Mouse (Mus musculus) telencephalon, adult 2 months (tissue): ENCODE measurements at regions not wholly inside any gene's neighbourhood (a gene's known extent, or its start where the extent isn't known, plus 50 kb on each side); places are given as distances from the start of the nearest gene placed in this dataset.

ENCODE experiments used
- DNase-seq: peaks from one replicate; pipeline ENCODE4 v3.0.0-alpha.2; 2011; ENCODE audit warnings: low read depth, low spot score

DNA sequence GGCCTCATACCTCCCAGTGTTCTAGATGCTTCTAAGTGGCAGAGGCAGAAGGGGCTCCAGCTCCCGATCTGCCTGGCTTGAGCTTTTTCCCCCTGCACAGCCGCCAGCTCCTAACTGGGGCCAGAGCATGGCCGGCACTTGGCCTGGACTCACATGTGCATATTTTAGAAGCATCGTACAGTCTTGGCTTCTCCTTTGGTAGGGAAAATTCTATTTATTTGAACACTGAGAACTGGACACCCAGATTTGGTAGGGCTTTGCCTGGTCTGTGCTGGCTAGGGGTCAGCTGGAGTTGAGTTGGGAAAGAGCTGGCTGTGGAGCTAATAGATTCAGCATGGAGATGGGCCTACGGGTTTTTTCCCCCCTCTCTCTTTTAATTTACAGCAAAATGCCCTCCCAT lies 282.9 kb upstream of the Auts2 start:
- DNase-seq, result no peak

DNA sequence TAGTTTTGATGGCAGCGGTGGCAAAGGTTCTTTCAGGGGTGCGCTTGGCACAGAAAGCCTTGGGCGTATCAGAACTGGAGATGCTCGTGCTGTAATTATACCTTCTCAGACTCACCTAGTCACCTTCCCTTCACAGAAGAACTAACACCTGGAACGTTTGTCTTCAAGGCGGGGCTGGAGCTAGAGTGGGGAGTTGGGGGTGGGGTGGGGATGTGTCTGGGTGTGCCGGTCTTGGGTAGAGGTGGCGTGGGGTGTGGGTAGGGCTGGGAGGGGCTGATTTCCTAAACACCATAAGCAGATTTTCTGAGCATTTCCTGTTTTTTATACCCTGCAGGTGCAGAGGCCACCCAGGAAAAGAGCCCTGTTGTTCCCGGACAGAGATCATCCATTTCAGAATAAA lies 274.5 kb upstream of the Auts2 start:
- no peak for DNase-seq

DNA sequence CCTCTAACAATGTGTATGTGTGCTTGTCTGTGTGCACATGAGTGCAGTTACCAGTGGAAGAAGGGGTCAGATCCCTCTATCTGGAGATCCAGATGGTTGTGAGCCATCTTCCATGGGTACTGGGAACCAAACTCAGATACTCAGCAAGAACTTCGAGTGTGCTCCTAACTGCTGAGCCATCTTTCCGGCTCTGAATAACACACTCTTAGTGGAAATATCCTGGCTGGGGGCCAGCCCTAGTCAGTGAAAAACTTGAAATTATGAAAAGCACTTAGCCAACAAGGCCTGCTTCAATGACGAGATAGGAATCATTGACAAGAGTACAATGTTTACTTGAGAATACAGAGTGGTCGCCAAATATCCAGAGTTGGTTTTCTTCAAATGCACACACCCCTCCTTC lies 266.0 kb upstream of the Auts2 start:
- DNase-seq, result no peak

DNA sequence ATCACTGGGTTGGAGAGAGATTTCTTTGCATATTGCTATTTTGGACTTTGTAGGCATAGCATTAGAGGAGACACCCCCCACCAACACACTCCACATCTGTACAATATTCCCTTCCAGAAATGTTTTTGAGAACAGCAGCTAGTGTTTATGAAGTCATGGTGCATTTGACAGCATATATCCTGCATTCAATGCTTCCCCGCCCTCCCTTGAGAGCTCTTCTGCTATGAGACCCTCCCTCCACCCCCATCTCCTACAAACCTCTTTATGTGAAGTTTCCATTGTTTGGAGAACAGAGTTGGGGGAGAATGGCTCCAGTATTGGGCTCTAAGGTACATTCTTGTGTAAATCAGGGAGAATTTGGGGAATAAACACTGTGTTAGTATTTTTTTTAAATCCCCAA lies 252.9 kb upstream of the Auts2 start:
- no peak for DNase-seq

DNA sequence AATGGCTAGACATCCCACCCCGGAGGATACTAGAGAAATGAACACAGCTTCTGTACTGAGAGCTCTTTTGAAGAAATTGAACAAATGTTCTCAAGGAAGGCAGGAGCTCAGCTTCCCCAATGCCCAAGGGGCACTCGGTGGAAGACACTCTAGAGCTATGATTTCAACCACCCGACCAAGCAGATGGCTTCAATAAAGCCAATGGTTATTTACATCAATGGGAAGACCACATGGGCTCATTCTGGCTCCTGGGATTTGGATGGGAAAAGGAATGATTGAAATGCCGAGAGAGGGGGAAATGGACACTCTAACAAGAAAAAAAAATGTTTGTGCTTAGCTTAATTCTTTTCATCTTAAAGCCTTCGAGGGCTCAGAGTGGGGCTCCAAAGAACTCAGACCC lies 249.3 kb upstream of the Auts2 start:
- DNase-seq, result no peak

DNA sequence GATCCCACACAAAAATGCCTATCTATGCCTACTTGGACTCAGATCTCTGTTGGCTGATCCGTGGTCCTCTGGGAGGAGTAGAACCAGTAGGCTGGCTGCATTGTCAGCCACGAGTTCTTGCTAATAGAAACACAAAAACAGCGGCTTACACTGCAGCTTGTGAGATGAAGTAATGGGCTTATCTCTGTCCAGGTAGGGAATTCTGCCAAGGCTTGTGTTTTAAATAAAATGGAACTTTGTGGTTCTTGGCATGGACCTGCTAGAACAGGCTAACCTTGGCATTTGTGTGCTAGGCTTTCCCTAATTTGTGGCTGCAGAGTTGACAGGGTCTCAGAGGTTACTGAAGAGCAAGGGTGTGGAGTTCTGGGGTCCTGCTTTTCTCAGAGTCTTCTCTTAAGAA lies 242.1 kb upstream of the Auts2 start:
- no peak for DNase-seq

DNA sequence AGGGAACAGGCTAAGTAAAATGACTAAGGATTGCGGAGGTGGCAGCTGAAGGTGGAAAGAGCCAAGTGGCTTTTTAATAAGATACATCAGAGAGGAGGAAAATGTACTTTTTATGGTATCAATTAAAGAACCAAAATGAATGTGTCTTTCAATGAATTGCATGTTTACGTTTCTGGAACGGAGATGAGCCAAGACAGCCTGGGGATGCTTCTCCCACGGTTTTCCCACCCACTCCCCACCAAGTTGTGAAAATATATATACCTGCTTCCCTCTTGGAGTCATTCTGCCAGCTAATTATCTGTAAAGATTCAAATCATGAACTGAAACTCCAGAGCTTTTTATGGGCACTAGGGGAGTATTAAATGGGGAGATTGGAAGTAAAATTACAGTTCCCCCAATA lies 241.6 kb upstream of the Auts2 start:
- peak; percentile 41 for DNase-seq

DNA sequence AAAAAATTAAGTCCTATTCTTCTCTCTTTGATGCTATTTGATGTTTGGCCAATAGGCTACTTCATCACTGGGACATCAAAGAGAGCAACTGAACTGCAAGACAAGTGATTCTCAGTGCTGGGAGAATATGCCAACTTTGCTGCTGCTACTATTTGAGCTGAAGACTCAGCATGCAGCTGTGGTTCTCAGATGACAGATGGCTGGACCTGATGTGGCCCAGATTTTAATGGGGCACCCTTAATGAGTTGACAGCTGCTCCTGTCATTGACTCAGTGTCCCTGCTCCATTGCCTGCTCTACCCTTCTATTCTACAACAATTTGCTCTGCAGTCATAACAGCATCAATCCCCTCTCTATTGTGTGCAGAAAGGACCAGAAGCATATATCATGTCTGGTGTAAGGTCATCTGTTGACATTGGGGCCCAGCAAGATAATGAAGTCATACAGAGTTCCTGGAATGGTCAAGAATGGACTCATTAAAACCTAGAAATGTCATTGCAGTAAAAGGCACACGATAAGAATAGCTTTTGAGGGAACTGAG lies 231.1 kb upstream of the Auts2 start:
- DNase-seq, result no peak

DNA sequence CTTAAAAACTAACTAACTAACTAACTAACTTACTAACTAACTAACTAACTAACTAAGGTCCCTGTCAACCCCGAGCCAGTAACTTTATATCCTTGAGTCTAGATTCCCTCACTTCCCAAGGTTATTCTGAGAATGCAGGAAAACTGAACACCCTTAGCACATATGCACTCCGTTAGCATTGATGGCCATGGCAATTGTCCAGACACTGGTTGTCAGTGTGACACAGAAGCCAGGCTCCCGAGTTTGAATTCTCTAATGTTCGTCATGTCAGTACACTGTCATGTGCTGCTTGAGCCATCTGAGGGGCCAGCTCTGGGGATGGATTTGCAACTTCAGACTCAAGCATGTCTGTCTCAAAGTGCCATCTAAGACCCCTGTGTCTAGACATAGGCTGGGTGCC lies 217.3 kb upstream of the Auts2 start:
- no peak for DNase-seq

DNA sequence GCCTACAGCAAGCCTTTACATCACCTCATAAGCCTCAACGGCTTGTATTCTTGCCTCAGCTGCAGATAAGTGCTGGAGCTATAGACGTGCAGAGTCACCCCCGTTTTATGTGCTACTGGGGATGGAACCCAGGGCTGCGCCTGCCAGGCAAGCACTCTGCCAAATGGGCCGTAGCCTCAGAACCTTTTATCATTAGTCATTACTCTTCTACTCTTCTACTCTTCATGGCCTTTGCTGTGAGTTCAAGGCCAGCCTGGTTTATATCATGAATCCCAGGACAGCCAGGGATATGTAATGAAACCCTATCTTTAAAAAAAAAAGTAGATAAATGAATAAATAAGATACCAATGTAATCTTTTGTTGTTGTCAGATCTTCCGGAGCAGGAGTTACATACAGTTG lies 216.6 kb upstream of the Auts2 start:
- DNase-seq, result no peak

DNA sequence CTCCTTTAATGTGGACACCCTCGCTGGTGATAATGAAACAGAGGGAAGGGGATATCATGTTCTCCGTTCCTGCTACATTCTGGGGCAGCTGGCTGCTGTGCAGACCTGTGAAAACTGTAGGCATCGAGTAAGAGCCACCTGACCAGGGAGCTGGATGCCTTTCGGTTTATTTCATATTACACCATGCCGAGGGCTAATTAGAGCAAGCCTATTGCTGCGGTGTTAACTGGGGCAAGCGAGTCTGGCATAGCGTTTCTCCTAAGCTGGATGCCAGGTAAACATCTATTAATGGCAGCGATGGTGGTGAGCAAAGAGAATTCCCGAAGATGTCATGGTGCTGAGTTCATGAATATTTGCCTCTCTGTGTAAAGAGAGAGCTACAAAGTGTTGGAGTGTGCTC lies 215.8 kb upstream of the Auts2 start:
- no peak for DNase-seq

DNA sequence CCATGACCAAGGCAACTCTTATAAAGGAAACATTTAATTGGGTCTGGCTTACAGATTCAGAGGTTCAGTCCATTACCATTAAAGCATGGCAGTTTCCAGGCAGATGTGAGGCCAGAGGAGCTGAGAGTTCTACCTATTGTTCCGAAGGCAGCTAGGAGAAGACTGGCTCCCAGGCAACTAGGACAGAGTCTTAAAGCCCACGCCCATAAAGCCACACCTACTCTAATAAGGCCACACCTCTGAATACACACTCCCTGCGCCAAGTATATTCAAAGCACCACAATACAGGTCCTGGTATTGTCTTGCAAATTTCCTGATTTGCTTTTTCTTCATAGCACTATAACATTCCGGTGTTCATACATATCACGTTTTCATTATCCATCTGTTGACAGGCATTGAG lies 194.8 kb upstream of the Auts2 start:
- DNase-seq, result no peak

DNA sequence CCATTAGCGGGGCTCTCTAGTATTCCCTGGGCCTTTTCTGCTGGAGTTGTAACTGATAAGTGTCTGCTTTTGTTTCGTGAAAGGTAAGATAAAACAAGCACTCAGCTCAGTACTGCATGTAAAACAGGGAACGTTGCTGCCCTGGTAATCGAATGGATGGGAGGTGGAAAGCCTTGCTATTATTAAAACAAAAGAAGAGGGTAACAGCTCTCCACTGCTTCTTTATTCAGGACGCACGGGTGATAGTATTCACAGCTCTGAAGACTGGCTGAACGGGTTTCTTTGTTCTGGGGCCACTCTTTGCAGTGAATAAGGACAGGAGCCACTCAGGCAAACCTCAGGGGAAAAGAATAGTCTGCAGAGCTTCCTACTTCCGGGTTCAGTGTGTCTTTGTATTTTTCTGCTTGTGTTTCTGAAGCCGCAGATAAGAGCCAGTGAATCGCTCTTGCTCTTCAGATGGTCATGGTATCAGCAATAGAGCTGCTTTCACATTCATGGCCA lies 185.6 kb upstream of the Auts2 start:
- DNase-seq, result no peak

DNA sequence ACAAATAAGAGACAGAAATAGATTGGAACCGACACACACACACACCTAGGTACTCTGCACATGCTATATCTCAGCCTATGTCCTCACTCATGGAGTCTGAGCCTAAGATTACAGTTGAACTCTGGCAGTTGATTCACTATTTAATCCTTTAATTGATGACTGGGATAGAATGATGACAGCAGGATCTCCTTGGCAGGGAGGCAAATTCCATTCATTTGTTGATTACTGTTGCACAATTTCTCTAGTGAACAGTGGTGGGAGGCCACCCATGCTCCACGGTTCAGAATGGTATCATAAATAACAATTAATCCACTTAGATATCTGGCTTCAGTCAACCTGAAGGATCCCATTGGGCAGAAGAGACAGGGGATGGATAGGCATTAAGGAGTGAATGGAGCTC lies 181.3 kb upstream of the Auts2 start:
- no peak for DNase-seq

DNA sequence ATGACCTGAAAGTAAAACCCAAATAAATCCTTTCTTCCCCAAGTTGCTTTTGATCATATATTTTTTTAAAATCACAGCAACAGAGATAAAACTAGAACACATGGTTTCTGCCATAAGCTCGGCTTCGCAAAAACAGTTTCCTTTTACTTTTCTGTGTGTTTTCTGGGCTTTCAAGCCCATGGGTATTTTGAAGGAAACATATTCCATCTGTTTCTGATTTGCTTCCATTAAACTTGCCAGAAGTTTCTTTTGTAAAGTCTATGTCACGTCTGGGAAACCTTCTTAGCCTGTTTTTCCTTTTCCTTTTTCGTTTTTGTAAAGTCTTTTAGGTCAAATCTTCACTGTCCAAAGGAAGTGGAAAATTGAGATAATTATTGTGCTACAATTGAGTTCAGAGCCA lies 167.2 kb upstream of the Auts2 start:
- no peak for DNase-seq

DNA sequence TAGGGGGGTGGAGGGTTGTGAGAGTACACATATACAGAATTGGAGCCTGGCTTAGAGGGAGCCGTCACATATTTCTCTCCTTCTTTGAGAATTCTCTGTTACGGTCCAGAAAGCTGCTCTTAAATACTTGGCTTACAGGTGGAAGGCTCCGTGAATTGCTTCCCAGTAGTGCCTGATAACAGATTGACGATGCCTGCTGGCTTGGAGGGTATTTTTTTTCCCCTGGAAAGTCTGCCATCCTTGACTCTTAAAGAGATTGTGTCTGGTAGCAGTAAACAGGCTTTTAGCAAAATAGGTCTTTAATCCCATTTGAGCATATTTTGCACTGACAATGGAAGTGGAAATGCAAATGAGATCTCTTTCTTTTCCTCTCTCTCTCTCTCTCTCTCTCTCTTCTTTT lies 164.4 kb upstream of the Auts2 start:
- no peak for DNase-seq

DNA sequence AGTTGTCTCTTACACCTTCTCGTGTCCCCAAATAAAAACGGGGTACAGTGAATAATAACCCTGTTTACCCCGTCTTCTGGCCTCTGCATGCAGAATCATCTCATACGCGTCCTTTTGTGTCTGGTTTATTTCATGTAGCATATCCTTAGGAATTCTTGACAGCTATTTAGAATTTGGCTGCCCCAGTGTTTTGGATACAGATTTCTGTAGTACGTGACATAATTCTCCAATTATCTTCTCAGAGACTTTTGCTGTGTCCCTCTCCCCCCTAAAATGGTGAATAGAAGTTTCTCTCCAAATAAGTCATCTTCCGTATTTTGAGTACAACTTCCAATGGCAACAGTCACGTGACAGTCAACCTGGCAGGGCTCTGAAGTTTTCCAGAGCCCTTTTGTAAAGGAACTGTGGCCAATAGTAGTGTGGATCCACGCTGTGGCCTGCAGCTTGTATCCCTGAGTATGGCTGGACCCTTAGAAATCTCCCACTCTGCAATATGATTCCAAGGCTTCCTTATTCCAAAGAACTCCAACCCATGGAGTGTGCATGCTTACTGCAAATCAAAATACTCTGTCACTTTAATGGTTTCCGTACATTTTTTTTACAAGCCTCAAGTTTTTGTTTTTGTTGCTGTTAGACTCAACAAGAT lies 160.4 kb upstream of the Auts2 start:
- no peak for DNase-seq

DNA sequence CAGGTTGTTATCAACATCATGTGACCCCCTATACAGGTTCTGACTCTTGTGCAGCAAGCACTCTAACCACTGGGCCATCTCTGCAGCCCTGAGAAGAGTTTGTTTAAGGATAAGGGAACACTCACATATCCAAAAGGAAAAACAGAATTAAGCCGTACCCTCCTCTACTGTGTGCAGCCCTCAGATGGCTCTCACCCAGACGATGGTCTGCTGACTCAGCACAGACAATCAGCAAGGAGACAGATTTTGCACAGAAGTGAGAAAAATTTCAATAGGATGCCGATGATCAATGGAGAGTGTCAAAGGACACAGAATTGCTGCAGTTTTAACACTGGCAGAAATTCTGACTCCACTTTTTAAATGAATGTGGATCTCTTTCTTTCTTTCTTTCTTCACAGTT lies 159.4 kb upstream of the Auts2 start:
- no peak for DNase-seq

DNA sequence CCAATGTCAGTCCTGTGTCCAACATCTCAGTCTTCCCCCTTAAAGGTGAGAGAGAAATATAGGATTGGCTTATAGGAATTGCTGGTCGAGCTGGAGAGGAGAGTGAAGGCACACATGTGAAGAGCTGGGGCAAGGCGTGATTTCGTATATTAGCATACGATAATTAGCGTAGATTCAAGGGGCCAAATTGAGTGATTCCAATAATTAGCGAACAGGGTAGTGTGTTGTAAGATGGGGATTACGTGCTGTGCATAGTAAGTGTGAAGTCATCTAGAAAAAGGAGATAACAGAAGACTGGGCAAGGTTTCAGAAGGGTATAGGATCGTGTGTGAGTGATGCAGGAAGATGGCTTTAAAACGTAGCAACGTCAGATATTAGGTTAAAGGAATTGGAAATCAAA lies 147.6 kb upstream of the Auts2 start:
- DNase-seq, result no peak

DNA sequence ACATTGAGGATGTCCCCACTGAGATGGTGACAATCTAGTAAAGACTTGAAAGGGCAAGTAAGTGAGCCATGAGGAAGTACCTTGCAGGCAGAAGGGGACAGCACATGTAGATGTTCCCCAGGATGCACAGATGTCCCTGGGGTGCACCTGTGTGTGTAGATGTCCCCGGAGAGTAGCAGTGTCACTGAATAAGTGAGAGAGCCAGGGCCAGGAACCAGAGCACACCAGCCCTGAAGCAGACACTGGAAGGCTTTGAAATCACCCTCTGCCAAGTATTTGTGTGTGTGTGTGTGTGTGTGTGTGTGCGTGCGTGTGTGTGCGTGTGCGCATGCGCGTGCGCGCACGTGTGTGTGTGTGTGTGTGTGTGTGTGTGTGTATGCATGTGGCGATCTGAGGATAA lies 132.1 kb upstream of the Auts2 start:
- DNase-seq, result no peak

DNA sequence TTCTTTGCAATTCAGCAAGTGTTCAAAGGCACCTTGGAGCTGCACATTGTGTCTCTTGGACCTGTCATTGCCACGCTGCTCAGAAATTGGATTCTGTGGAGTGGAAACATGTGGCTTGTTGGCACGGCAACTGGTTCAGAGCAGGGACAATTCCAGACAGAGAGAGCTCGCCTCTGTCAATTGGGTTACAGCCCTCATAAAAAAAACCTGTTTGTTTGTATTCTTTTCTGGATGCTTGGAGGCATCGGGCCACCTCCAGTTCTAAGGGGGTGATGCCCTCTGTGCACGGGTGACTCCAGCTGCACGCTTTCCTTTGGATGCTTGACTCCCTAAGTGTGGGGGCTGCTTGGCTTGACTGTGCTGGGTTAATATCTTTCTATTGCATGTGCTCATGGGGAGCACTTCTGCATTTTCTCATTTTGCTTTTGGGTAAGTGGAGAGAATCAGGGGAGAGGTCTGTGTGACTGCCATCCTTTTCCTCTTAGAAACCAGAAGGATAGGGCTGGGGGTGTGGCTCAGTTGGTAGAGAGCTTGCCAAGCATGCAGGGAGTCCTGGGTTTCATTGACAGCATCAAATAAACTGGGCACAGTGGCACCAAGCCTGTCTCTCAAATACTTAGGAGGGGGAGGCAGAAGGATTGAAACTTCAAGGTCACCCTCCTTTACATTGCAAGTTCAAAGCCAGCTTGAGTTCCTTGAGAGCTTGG lies 130.6 kb upstream of the Auts2 start:
- DNase-seq, result no peak

DNA sequence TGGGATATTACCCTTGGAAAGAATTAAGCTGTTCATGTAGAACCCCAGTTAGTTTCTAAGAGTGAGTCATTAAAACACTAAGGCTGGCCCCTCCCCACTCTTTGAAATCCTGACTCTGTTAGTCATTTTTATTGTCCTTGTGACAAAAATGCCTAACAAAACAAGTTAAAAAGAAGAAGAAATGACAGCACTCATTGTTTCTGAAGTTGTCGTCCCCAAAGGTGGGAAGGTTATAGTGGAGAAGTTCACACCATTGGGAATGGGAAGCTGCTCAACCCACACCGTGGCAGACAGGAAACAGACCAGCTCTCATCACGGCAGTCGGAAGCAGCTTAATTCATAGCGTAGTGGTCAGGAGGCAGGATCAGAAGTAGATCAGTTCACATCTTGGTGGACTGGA lies 128.4 kb upstream of the Auts2 start:
- no peak for DNase-seq

DNA sequence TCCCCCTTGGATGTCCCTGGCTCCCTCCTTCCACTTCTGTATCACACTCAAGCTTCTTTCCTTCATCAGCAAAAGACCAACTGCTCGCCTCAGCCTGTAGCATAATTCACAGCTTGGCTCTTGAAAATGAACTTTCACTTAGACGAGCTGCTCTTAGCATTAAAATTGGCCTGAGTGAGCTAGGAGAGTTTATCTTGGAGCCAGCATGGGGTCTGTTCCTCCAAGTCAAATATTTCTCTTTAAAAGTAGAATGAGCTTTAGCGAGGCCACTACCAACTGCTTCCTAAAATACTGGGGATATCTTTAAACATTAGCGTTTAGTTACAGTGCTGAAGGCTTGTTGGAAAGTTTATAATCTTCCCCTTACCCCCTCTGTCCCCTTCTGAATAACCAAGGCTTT lies 124.2 kb upstream of the Auts2 start:
- DNase-seq, result no peak
